Mouse (Mus musculus): ENCODE measurements around the gene Tdp2. TPM values are rescaled to one million over a fixed set of nuclear protein-coding genes. Genes with fewer than 3 reads are reported as not detected.

The Tdp2 gene
- total and polyA plus RNA-seq, 2 experiments from 2014 or later = 30.9 to 36.6 TPM

- DNase-seq (ENCODE audit: low spot score) = no peak
- no peaks in the 10 kb centered on the region for H3K9me3 ChIP-seq (ENCODE audit: low read length)
- H3K27me3 ChIP-seq (ENCODE audit: insufficient read depth, low read length) = no peaks in the 10 kb centered on the region
- 88% methylated on average over 16 of the region's 16 CpGs for WGBS
- H3K9ac ChIP-seq (replicated peaks; ENCODE audit: low read length) = no peak overlapping the region
- H3K4me1 ChIP-seq (ENCODE audit: insufficient read depth, low read length) = no peaks in the 10 kb centered on the region
- no peak overlapping the region for H3K27ac ChIP-seq
- TF ChIP-seq CTCF (IDR thresholded peaks at IDR 0.05; ENCODE audit: low read depth) = no peak
- H3K36me3 ChIP-seq (ENCODE audit: insufficient read depth, low read length) = peaks cover 13% of the 10 kb centered on the region; the same call in 1 of the 2 replicates
- H3K4me3 ChIP-seq (ENCODE audit: low read length) = no peak overlapping the region
- no peak for ATAC-seq
- no peak overlapping the region for H3K4me2 ChIP-seq (ENCODE audit: low read depth, low read length)
Observed at GRCm38 (mm10) chr13:24822663-24823343, 8.7 kb upstream of the Tdp2 start.

- ATAC-seq (no peak), DNase-seq (ENCODE audit: low spot score) (no peak)
- Histone ChIP-seq H3K9me3 (ENCODE audit: low read length) (no peaks in the 10 kb centered on the region), H3K9ac (replicated peaks; ENCODE audit: low read length) (no peak overlapping the region), H3K27ac (no peak overlapping the region), H3K4me2 (ENCODE audit: low read depth, low read length) (no peak overlapping the region), H3K4me3 (ENCODE audit: low read length) (no peak overlapping the region), H3K36me3 (ENCODE audit: insufficient read depth, low read length) (peaks cover 3% of the 10 kb centered on the region; the same call in 1 of the 2 replicates), H3K27me3 (ENCODE audit: insufficient read depth, low read length) (no peaks in the 10 kb centered on the region), H3K4me1 (ENCODE audit: insufficient read depth, low read length) (no peaks in the 10 kb centered on the region)
- TF ChIP-seq CTCF (IDR thresholded peaks at IDR 0.05; ENCODE audit: low read depth) = no peak
- WGBS = 97% methylated on average over 4 of the region's 4 CpGs
Observed at GRCm38 (mm10) chr13:24824647-24825046, 6.8 kb upstream of the Tdp2 start.

- H3K4me2 ChIP-seq (ENCODE audit: low read depth, low read length) = no peak overlapping the region
- 86% methylated on average over 4 of the region's 4 CpGs for WGBS
- no peak overlapping the region for H3K27ac ChIP-seq
- no peak for ATAC-seq
- no peaks in the 10 kb centered on the region for H3K27me3 ChIP-seq (ENCODE audit: insufficient read depth, low read length)
- no peak overlapping the region for H3K9ac ChIP-seq (replicated peaks; ENCODE audit: low read length)
- DNase-seq (ENCODE audit: low spot score) = no peak
- H3K4me3 ChIP-seq (ENCODE audit: low read length) = no peak overlapping the region
- TF ChIP-seq CTCF (IDR thresholded peaks at IDR 0.05; ENCODE audit: low read depth) = no peak
- H3K4me1 ChIP-seq (ENCODE audit: insufficient read depth, low read length) = no peaks in the 10 kb centered on the region
- no peaks in the 10 kb centered on the region for H3K9me3 ChIP-seq (ENCODE audit: low read length)
- H3K36me3 ChIP-seq (ENCODE audit: insufficient read depth, low read length) = no peaks in the 10 kb centered on the region
Observed at GRCm38 (mm10) chr13:24825587-24825986, 5.9 kb upstream of the Tdp2 start.

GRCm38 (mm10) chr13:24826116-24826515, 5.4 kb upstream of the Tdp2 start:
- ATAC-seq (no peak), DNase-seq (ENCODE audit: low spot score) (no peak)
- Histone ChIP-seq H3K27ac (no peak overlapping the region), H3K4me1 (ENCODE audit: insufficient read depth, low read length) (no peaks in the 10 kb centered on the region), H3K4me3 (ENCODE audit: low read length) (no peak overlapping the region), H3K27me3 (ENCODE audit: insufficient read depth, low read length) (no peaks in the 10 kb centered on the region), H3K36me3 (ENCODE audit: insufficient read depth, low read length) (no peaks in the 10 kb centered on the region), H3K4me2 (ENCODE audit: low read depth, low read length) (no peak overlapping the region), H3K9ac (replicated peaks; ENCODE audit: low read length) (no peak overlapping the region), H3K9me3 (ENCODE audit: low read length) (no peaks in the 10 kb centered on the region)
- TF ChIP-seq CTCF (IDR thresholded peaks at IDR 0.05; ENCODE audit: low read depth) = no peak
- 81% methylated on average over 7 of the region's 7 CpGs for WGBS

- H3K9me3 ChIP-seq (ENCODE audit: low read length) = no peaks in the 10 kb centered on the region
- DNase-seq (ENCODE audit: low spot score) (no peak), ATAC-seq (no peak)
- H3K4me1 ChIP-seq (ENCODE audit: insufficient read depth, low read length) = peaks cover 5% of the 10 kb centered on the region; the same call in 1 of the 2 replicates
- no peak for TF ChIP-seq CTCF (IDR thresholded peaks at IDR 0.05; ENCODE audit: low read depth)
- no peaks in the 10 kb centered on the region for H3K36me3 ChIP-seq (ENCODE audit: insufficient read depth, low read length)
- H3K4me2 ChIP-seq (ENCODE audit: low read depth, low read length) = peak overlapping the region; percentile 75
- 2% methylated on average over 20 of the region's 20 CpGs for WGBS
- no peaks in the 10 kb centered on the region for H3K27me3 ChIP-seq (ENCODE audit: insufficient read depth, low read length)
- H3K27ac ChIP-seq = peak overlapping the region; percentile 63; the same call in 1 of the 2 replicates
- H3K9ac ChIP-seq (replicated peaks; ENCODE audit: low read length) = peak overlapping the region; percentile 90
- H3K4me3 ChIP-seq (ENCODE audit: low read length) = peak overlapping the region; percentile 98
Observed at GRCm38 (mm10) chr13:24830756-24831352, 625 bp upstream of the Tdp2 start.

GRCm38 (mm10) chr13:24832131-24832810, 792 bp downstream of the Tdp2 start:
- DNase-seq (ENCODE audit: low spot score) = no peak
- peak overlapping the region; percentile 90 for H3K9ac ChIP-seq (replicated peaks; ENCODE audit: low read length)
- peak overlapping the region; percentile 93 for H3K27ac ChIP-seq
- H3K4me1 ChIP-seq (ENCODE audit: insufficient read depth, low read length) = peaks cover 5% of the 10 kb centered on the region; the same call in 1 of the 2 replicates
- no peaks in the 10 kb centered on the region for H3K36me3 ChIP-seq (ENCODE audit: insufficient read depth, low read length)
- TF ChIP-seq CTCF (IDR thresholded peaks at IDR 0.05; ENCODE audit: low read depth) = no peak
- peak overlapping the region; percentile 98 for H3K4me3 ChIP-seq (ENCODE audit: low read length)
- H3K9me3 ChIP-seq (ENCODE audit: low read length) = no peaks in the 10 kb centered on the region
- no peak for ATAC-seq
- H3K4me2 ChIP-seq (ENCODE audit: low read depth, low read length) = peak overlapping the region; percentile 80
- WGBS = 5% methylated on average over 20 of the region's 21 CpGs
- H3K27me3 ChIP-seq (ENCODE audit: insufficient read depth, low read length) = no peaks in the 10 kb centered on the region
